Mouse (Mus musculus): ENCODE results near the gene Agr2. TPM values are rescaled to one million over a fixed set of nuclear protein-coding genes. Genes with fewer than 3 reads are reported as not detected.

The Agr2 gene
- polyA plus RNA-seq, 1 experiment from 2014 or later, result not detected

Other genes starting within 250 kb of the Agr2 start
- 0.53 TPM in 1 of 2 replicates, not detected in the other for gene Agr3, start 67.3 kb upstream of the Agr2 start, polyA plus RNA-seq (2014; fragmentation: Nextera tagmentation; extraction: Ambion mirVana)
- gene Tspan13, start 49.6 kb downstream of the Agr2 start, polyA plus RNA-seq (2014; fragmentation: Nextera tagmentation; extraction: Ambion mirVana), result 348 and 411 TPM in 2 replicates
- 73.0 and 74.0 TPM in 2 replicates for gene Ankmy2, start 164.2 kb downstream of the Agr2 start, polyA plus RNA-seq (2014; fragmentation: Nextera tagmentation; extraction: Ambion mirVana)
- gene Bzw2, start 165.2 kb downstream of the Agr2 start, polyA plus RNA-seq (2014; fragmentation: Nextera tagmentation; extraction: Ambion mirVana), result 436 and 484 TPM in 2 replicates

Data from midbrain, embryonic 14.5 days (tissue).